Mouse (Mus musculus): ENCODE data around the gene Tas2r140. TPM values are rescaled to one million over a fixed set of nuclear protein-coding genes. Genes with fewer than 3 reads are reported as not detected.

The Tas2r140 gene
- not detected in 2 replicates for polyA plus RNA-seq (2016; fragmentation: Nextera tagmentation; extraction: Ambion mirVana)

GRCm38 (mm10) chr6:133055716-133056115 lies at the start of gene Tas2r140:
Gene Tas2r140, minus strand, starts transcription at chr6:133055816.
- no peak within 1 kb of the TSS for H3K27ac ChIP-seq
- no peak within 1 kb of the TSS for H3K9ac ChIP-seq
- H3K4me2 ChIP-seq (replicated peaks), result no peak within 1 kb of the TSS
- no peaks in the 10 kb centered on the region for H3K36me3 ChIP-seq
- H3K4me1 ChIP-seq, result no peaks in the 10 kb centered on the region
- H3K4me3 ChIP-seq, result no peak within 1 kb of the TSS
- H3K9me3 ChIP-seq, result no peaks in the 10 kb centered on the region
- ATAC-seq (ENCODE audit: insufficient number of reproducible peaks, insufficient read depth, low FRiP score, low TSS enrichment), result no peak
- H3K27me3 ChIP-seq, result no peaks in the 10 kb centered on the region

- Histone ChIP-seq H3K4me2 (replicated peaks) (peak within 1 kb of the TSS; percentile 57), H3K4me1 (no peaks in the 10 kb centered on the region; the same call in 1 of the 2 replicates), H3K9ac (peak within 1 kb of the TSS; percentile 87), H3K9me3 (no peaks in the 10 kb centered on the region), H3K27ac (peak within 1 kb of the TSS; percentile 97), H3K36me3 (0 out of 2 replicates have a peak, but pooled peaks cover 6% of the 10 kb centered on the region), H3K27me3 (no peaks in the 10 kb centered on the region), H3K4me3 (peak within 1 kb of the TSS; percentile 71)
- ATAC-seq (ENCODE audit: insufficient number of reproducible peaks, insufficient read depth, low FRiP score, low TSS enrichment), result no peak
Measured at GRCm38 (mm10) chr6:133104609-133104921, 48.9 kb upstream of the Tas2r140 start, which contains the start of gene Smim10l1. Gene Smim10l1, plus strand, starts transcription at chr6:133104909.

GRCm38 (mm10) chr6:133102430-133102829 lies 46.8 kb upstream of the Tas2r140 start:
- Histone ChIP-seq H3K4me3 (no peak overlapping the region), H3K9ac (no peak overlapping the region), H3K27me3 (no peaks in the 10 kb centered on the region), H3K4me1 (no peaks in the 10 kb centered on the region; the same call in 1 of the 2 replicates), H3K4me2 (replicated peaks) (no peak overlapping the region), H3K27ac (no peak overlapping the region), H3K36me3 (no peaks in the 10 kb centered on the region), H3K9me3 (no peaks in the 10 kb centered on the region)
- WGBS, result 49% methylated on average over 1 of the region's 1 CpGs
- ATAC-seq (ENCODE audit: insufficient number of reproducible peaks, insufficient read depth, low FRiP score, low TSS enrichment), result no peak

GRCm38 (mm10) chr6:133092226-133092625 lies 36.6 kb upstream of the Tas2r140 start:
- no peaks in the 10 kb centered on the region for H3K36me3 ChIP-seq
- H3K9ac ChIP-seq, result no peak overlapping the region
- no peaks in the 10 kb centered on the region for H3K9me3 ChIP-seq
- no peak overlapping the region for H3K4me3 ChIP-seq
- ATAC-seq (ENCODE audit: insufficient number of reproducible peaks, insufficient read depth, low FRiP score, low TSS enrichment), result no peak
- no peak overlapping the region for H3K4me2 ChIP-seq (replicated peaks)
- no peak overlapping the region for H3K27ac ChIP-seq
- WGBS, result 76% methylated on average over 8 of the region's 8 CpGs
- H3K4me1 ChIP-seq, result no peaks in the 10 kb centered on the region
- H3K27me3 ChIP-seq, result no peaks in the 10 kb centered on the region

- ATAC-seq (ENCODE audit: insufficient number of reproducible peaks, insufficient read depth, low FRiP score, low TSS enrichment), result no peak
- Histone ChIP-seq H3K4me3 (no peak within 1 kb of the TSS), H3K4me2 (replicated peaks) (no peak within 1 kb of the TSS), H3K36me3 (no peaks in the 10 kb centered on the region), H3K4me1 (no peaks in the 10 kb centered on the region), H3K9me3 (no peaks in the 10 kb centered on the region), H3K9ac (no peak within 1 kb of the TSS), H3K27me3 (no peaks in the 10 kb centered on the region), H3K27ac (no peak within 1 kb of the TSS)
- 70% methylated on average over 2 of the region's 2 CpGs for WGBS
Measured at GRCm38 (mm10) chr6:133037001-133037400, 18.6 kb downstream of the Tas2r140 start, which contains the start of gene Tas2r103. Gene Tas2r103, minus strand, starts transcription at chr6:133037101.

Other genes with a start within 250 kb of the Tas2r140 start
- not detected in 2 replicates for gene Tas2r123, start 208.7 kb downstream of the Tas2r140 start, polyA plus RNA-seq (2016; fragmentation: Nextera tagmentation; extraction: Ambion mirVana)
- not detected in 2 replicates for gene Tas2r116, start 200.4 kb downstream of the Tas2r140 start, polyA plus RNA-seq (2016; fragmentation: Nextera tagmentation; extraction: Ambion mirVana)
- not detected in 2 replicates for gene Tas2r110, start 187.8 kb downstream of the Tas2r140 start, polyA plus RNA-seq (2016; fragmentation: Nextera tagmentation; extraction: Ambion mirVana)
- gene Tas2r113, start 162.8 kb downstream of the Tas2r140 start, polyA plus RNA-seq (2016; fragmentation: Nextera tagmentation; extraction: Ambion mirVana), result not detected in 2 replicates
- gene Tas2r125, start 146.2 kb downstream of the Tas2r140 start, polyA plus RNA-seq (2016; fragmentation: Nextera tagmentation; extraction: Ambion mirVana), result not detected in 2 replicates
- not detected in 2 replicates for gene Tas2r129, start 104.7 kb downstream of the Tas2r140 start, polyA plus RNA-seq (2016; fragmentation: Nextera tagmentation; extraction: Ambion mirVana)
- gene Tas2r131, start 97.9 kb downstream of the Tas2r140 start, polyA plus RNA-seq (2016; fragmentation: Nextera tagmentation; extraction: Ambion mirVana), result not detected in 2 replicates
- not detected in 2 replicates for gene Tas2r109, start 74.9 kb downstream of the Tas2r140 start, polyA plus RNA-seq (2016; fragmentation: Nextera tagmentation; extraction: Ambion mirVana)
- not detected in 2 replicates for gene Tas2r103, start 18.7 kb downstream of the Tas2r140 start, polyA plus RNA-seq (2016; fragmentation: Nextera tagmentation; extraction: Ambion mirVana)
- gene Smim10l1, start 49.1 kb upstream of the Tas2r140 start, polyA plus RNA-seq (2016; fragmentation: Nextera tagmentation; extraction: Ambion mirVana), result 104 and 111 TPM in 2 replicates
- not detected in 2 replicates for gene 5530400C23Rik, start 236.4 kb upstream of the Tas2r140 start, polyA plus RNA-seq (2016; fragmentation: Nextera tagmentation; extraction: Ambion mirVana)